Mouse (Mus musculus) liver, embryonic 16.5 days (tissue): ENCODE measurements around the gene Slc6a4. TPM values are rescaled to one million over a fixed set of nuclear protein-coding genes. Genes with fewer than 3 reads are reported as not detected.
"Not testable (repeated sequence)": the region's sequence is repeated elsewhere in the genome, so short reads cannot be mapped to it uniquely, and the experiment has no call there.

ENCODE experiments used
- ATAC-seq: fragments of 200-750 bp; cut with Nextera tagmentation; 2 replicates; pipeline ENCODE4 v1.8.0; 2017; ENCODE audit warnings: low read depth, mild to moderate bottlenecking, moderate number of reproducible peaks, moderate library complexity
- H3K27ac ChIP-seq: fragments of 300-500 bp; sonication (generic); 2 replicates; pipeline ENCODE4 v1.5.1; 2014; ENCODE audit warnings: mild to moderate bottlenecking, low read length
- H3K27me3 ChIP-seq: fragments of 300-500 bp; sonication (generic); 2 replicates; pipeline ENCODE4 v1.6.1; 2014; ENCODE audit warnings: low read depth, low read length, mixed read lengths; ENCODE audit not compliant: control insufficient read depth, insufficient read depth
- H3K36me3 ChIP-seq: fragments of 300-500 bp; sonication (generic); 2 replicates; pipeline ENCODE4 v1.6.1; 2014; ENCODE audit warnings: mild to moderate bottlenecking; ENCODE audit not compliant: control insufficient read depth, insufficient read depth
- H3K4me1 ChIP-seq: fragments of 300-500 bp; sonication (generic); 2 replicates; pipeline ENCODE4 v1.6.1; 2014; ENCODE audit warnings: low read depth, low read length, mixed read lengths; ENCODE audit not compliant: control insufficient read depth
- H3K4me2 ChIP-seq: fragments of 300-500 bp; sonication (generic); 2 replicates; pipeline ENCODE4 v1.6.1; 2014; ENCODE audit warnings: low read depth, low read length, mixed read lengths
- H3K4me3 ChIP-seq: fragments of 300-500 bp; sonication (generic); 2 replicates; pipeline ENCODE4 v1.5.1; 2014; ENCODE audit warnings: low read depth, mild to moderate bottlenecking, low read length
- H3K9ac ChIP-seq: fragments of 300-500 bp; sonication (generic); 2 replicates; pipeline ENCODE4 v1.6.1; 2014; ENCODE audit warnings: low read depth, low read length
- H3K9me3 ChIP-seq: fragments of 300-500 bp; sonication (generic); replicated peaks from 2 replicates; pipeline ENCODE4 v1.6.1; 2016; ENCODE audit warnings: low read length; ENCODE audit not compliant: control insufficient read depth
- WGBS: fragments of 180-500 bp; shearing (Covaris S2); extraction: QIAGEN DNeasy Blood & Tissue Kit; methylation state at CpG from one replicate; pipeline ENCODE4 v1.1.7; 2014; ENCODE audit not compliant: insufficient replicate concordance; 5-methylcytosine and 5-hydroxymethylcytosine counted together
- polyA plus RNA-seq: library from polyadenylated mRNA; unstranded; fragments of >200 nt; fragmentation: Nextera tagmentation; extraction: Ambion mirVana; gene quantifications from 2 replicates; pipeline ENCODE4 v1.2.1, GENCODE M21; 2015

Gene Slc6a4
- polyA plus RNA-seq, 1 experiment from 2014 or later: 1.7 TPM

GRCm38 (mm10) chr11:77041891-77042290 is 43.5 kb downstream of the Slc6a4 start:
- peaks cover 16% of the 10 kb centered on the region for H3K36me3 ChIP-seq
- H3K9me3 ChIP-seq: no peaks in the 10 kb centered on the region
- H3K27ac ChIP-seq: no peak overlapping the region
- H3K4me1 ChIP-seq: no peaks in the 10 kb centered on the region
- no peak overlapping the region for H3K9ac ChIP-seq
- ATAC-seq: no peak
- H3K4me2 ChIP-seq: no peak overlapping the region
- 76% methylated on average over 4 of the region's 4 CpGs for WGBS
- no peaks in the 10 kb centered on the region for H3K27me3 ChIP-seq
- no peak overlapping the region for H3K4me3 ChIP-seq

- Histone ChIP-seq H3K4me2 (no peak overlapping the region), H3K9ac (no peak overlapping the region), H3K9me3 (no peaks in the 10 kb centered on the region), H3K4me3 (no peak overlapping the region), H3K4me1 (no peaks in the 10 kb centered on the region), H3K36me3 (peaks cover 16% of the 10 kb centered on the region), H3K27me3 (no peaks in the 10 kb centered on the region), H3K27ac (no peak overlapping the region)
- 72% methylated on average over 2 of the region's 2 CpGs for WGBS
- ATAC-seq: no peak
These were observed 44.4 kb downstream of the Slc6a4 start for GRCm38 (mm10) chr11:77042816-77043215.

- WGBS: 75% methylated on average over 5 of the region's 5 CpGs
- H3K9me3 ChIP-seq: no peaks in the 10 kb centered on the region
- no peaks in the 10 kb centered on the region for H3K27me3 ChIP-seq
- no peaks in the 10 kb centered on the region for H3K4me1 ChIP-seq
- no peak overlapping the region for H3K4me3 ChIP-seq
- ATAC-seq: no peak
- no peak overlapping the region for H3K9ac ChIP-seq
- H3K4me2 ChIP-seq: no peak overlapping the region
- H3K27ac ChIP-seq: no peak overlapping the region
- no peaks in the 10 kb centered on the region for H3K36me3 ChIP-seq
These were observed 63.5 kb downstream of the Slc6a4 start for GRCm38 (mm10) chr11:77061951-77062350.

DNA sequence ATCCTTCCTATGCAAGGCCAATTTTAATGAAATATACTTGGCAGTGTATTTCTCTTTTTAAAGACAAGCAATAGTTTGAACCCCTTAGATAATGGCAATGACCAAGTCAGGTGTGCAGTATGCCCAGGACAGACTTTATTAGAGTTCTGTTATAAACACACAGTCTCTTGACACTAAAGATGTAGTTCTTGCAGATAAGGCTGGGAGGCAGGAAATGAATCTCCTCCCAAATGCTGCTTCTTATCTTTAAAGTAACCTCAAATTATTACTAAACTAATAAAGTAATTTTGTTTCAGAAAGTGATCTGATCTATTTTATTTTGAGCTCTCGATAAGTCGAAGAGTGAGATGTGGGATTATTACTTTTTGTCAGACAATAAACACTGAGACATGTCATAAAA is 65.0 kb downstream of the Slc6a4 start:
- no peaks in the 10 kb centered on the region for H3K27me3 ChIP-seq
- H3K9ac ChIP-seq: no peak overlapping the region
- no peak overlapping the region for H3K4me3 ChIP-seq
- no peak overlapping the region for H3K27ac ChIP-seq
- no peaks in the 10 kb centered on the region for H3K36me3 ChIP-seq
- peaks cover 2% of the 10 kb centered on the region; the same call in 1 of the 2 replicates for H3K4me1 ChIP-seq
- no peaks in the 10 kb centered on the region for H3K9me3 ChIP-seq
- no peak for ATAC-seq
- H3K4me2 ChIP-seq: no peak overlapping the region
- WGBS: 62% methylated on average over 2 of the region's 2 CpGs

DNA sequence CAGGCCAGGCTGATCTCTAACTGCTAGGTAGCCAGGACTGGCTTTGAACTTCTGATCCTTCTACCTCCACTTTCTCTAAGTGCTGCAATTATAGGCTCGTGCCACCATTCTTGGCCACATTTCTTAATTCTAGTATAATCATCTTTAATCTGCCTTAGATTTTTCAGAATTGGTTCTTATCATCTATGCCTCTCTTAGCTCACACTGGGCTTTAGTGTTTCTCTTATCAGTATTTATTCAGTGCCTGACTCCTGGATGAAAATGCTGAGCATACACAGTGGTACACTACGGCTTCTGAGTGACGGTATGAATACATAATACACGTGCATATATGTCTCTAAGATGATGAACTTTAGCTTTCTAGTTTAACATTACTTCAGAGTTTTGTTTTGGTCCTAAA is 70.4 kb downstream of the Slc6a4 start:
- Histone ChIP-seq H3K27ac (no peak overlapping the region), H3K9ac (no peak overlapping the region), H3K4me2 (no peak overlapping the region), H3K4me3 (no peak overlapping the region), H3K36me3 (peaks cover 7% of the 10 kb centered on the region), H3K4me1 (peaks cover 2% of the 10 kb centered on the region; the same call in 1 of the 2 replicates), H3K27me3 (no peaks in the 10 kb centered on the region), H3K9me3 (no peaks in the 10 kb centered on the region)
- no peak for ATAC-seq
- WGBS: 68% methylated on average over 4 of the region's 4 CpGs

DNA sequence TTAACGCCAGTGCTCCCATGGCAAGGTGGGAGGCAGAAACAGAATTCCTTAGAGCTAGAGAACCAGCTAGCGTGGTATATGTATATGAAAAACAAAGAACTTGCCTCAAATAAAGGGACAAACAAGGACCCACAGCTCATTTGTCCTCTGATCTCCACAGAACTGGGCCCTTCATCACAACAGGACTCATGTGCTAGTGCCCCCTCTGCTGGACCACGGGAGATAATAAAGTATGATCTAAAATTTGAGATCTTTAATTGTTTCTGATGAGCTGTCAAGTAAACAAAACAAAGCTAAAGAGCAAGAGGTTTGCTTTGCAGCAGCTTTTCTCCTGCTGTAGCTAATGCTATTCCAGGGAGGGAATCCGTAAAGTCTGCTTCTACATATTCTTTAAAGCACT is 72.3 kb downstream of the Slc6a4 start:
- WGBS: 63% methylated on average over 4 of the region's 4 CpGs
- H3K36me3 ChIP-seq: peaks cover 7% of the 10 kb centered on the region
- H3K9me3 ChIP-seq: no peaks in the 10 kb centered on the region
- H3K4me1 ChIP-seq: peaks cover 2% of the 10 kb centered on the region; the same call in 1 of the 2 replicates
- H3K27ac ChIP-seq: no peak overlapping the region
- H3K4me2 ChIP-seq: no peak overlapping the region
- no peak overlapping the region for H3K4me3 ChIP-seq
- ATAC-seq: no peak
- H3K27me3 ChIP-seq: no peaks in the 10 kb centered on the region
- H3K9ac ChIP-seq: no peak overlapping the region

DNA sequence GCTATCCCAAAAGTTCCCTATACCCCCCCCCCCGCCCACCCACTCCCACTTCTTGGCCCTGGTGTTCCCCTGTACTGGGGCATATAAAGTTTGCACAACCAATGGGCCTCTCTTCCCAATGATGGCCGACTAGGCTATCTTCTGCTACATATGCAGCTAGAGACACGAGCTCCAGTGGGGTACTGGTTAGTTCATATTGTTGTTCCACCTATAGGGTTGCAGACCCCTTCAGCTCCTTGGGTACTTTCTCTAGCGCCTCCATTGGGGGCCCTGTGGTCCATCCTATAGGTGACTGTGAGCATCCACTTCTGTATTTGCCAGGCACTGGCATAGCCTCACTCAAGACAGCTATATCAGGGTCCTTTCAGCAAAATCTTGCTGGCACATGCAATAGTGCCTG is 78.9 kb downstream of the Slc6a4 start:
- not testable (repeated sequence) for H3K36me3 ChIP-seq, H3K9me3 ChIP-seq, H3K4me1 ChIP-seq, ATAC-seq, H3K27me3 ChIP-seq, H3K27ac ChIP-seq
- WGBS: 40% methylated on average over 4 of the region's 4 CpGs
- peak overlapping the region; percentile 92 for H3K4me3 ChIP-seq
- peak overlapping the region; percentile 79 for H3K9ac ChIP-seq
- H3K4me2 ChIP-seq: peak overlapping the region; percentile 87

GRCm38 (mm10) chr11:77077792-77078191 is 79.4 kb downstream of the Slc6a4 start:
- peaks cover 3% of the 10 kb centered on the region for H3K36me3 ChIP-seq
- peaks cover 8% of the 10 kb centered on the region for H3K27me3 ChIP-seq
- H3K4me1 ChIP-seq: peaks cover 8% of the 10 kb centered on the region
- ATAC-seq: no peak
- peak overlapping the region; percentile 52 for H3K27ac ChIP-seq
- peak overlapping the region; percentile 92 for H3K4me3 ChIP-seq
- peak overlapping the region; percentile 79 for H3K9ac ChIP-seq
- no peaks in the 10 kb centered on the region for H3K9me3 ChIP-seq
- 2% methylated on average over 16 of the region's 16 CpGs for WGBS
- H3K4me2 ChIP-seq: peak overlapping the region; percentile 87

GRCm38 (mm10) chr11:77078273-77079134 is 80.1 kb downstream of the Slc6a4 start, which contains the start of gene Nsrp1:
TSS of gene Nsrp1 (minus strand) at chr11:77078435.
- H3K27ac ChIP-seq: peak within 1 kb of the TSS; percentile 83
- peak within 1 kb of the TSS; percentile 79 for H3K9ac ChIP-seq
- whole genome bisulfite sequencing: 3% methylated on average over 48 of the region's 48 CpGs
- H3K36me3 ChIP-seq: peaks cover 2% of the 10 kb centered on the region
- peaks cover 8% of the 10 kb centered on the region for H3K27me3 ChIP-seq
- H3K4me3 ChIP-seq: peak within 1 kb of the TSS; percentile 92
- ATAC-seq: peak; percentile 99
- peaks cover 8% of the 10 kb centered on the region for H3K4me1 ChIP-seq
- H3K9me3 ChIP-seq: no peaks in the 10 kb centered on the region
- peak within 1 kb of the TSS; percentile 87 for H3K4me2 ChIP-seq
